Mouse (Mus musculus) spleen, postnatal 10 days (tissue): ENCODE results near the gene Actb.

Source experiments
- DNase-seq, 2 experiments: peaks; one replicate each; pipeline ENCODE4 v3.0.0; 2021 to 2022; ENCODE audit warnings: low spot score in 2 of 2

Gene Actb

GRCm38 (mm10) chr5:142922251-142922650, 15.7 kb upstream of the Actb start:
- no peak for DNase-seq

- DNase-seq: no peak
Measured at GRCm38 (mm10) chr5:142921074-142921459, 14.5 kb upstream of the Actb start.

GRCm38 (mm10) chr5:142920311-142921073, 13.9 kb upstream of the Actb start:
- DNase-seq: peak; percentile 84 to 92

- DNase-seq: no peak
Measured at GRCm38 (mm10) chr5:142917402-142917801, 10.8 kb upstream of the Actb start.

GRCm38 (mm10) chr5:142916593-142916992, 10.0 kb upstream of the Actb start:
- DNase-seq: no peak

- DNase-seq: no peak
Measured at GRCm38 (mm10) chr5:142915231-142915630, 8.7 kb upstream of the Actb start.

GRCm38 (mm10) chr5:142912739-142913138, 6.2 kb upstream of the Actb start:
- no peak for DNase-seq

GRCm38 (mm10) chr5:142912320-142912719, 5.8 kb upstream of the Actb start:
- no peak for DNase-seq

GRCm38 (mm10) chr5:142911629-142912028, 5.1 kb upstream of the Actb start:
- no peak for DNase-seq

GRCm38 (mm10) chr5:142909576-142910278, 3.2 kb upstream of the Actb start:
- peak in 1 of 2 experiments; percentile 49 for DNase-seq

GRCm38 (mm10) chr5:142908941-142909575, 2.5 kb upstream of the Actb start:
- peak; percentile 55 to 73 for DNase-seq

GRCm38 (mm10) chr5:142907803-142908559, 1.4 kb upstream of the Actb start:
- peak; percentile 71 to 77 for DNase-seq

- DNase-seq: peak; percentile 67 to 78
Measured at GRCm38 (mm10) chr5:142907048-142907802, 671 bp upstream of the Actb start.

GRCm38 (mm10) chr5:142905725-142906531, 626 bp downstream of the Actb start:
- DNase-seq: peak; percentile 99 to 100

GRCm38 (mm10) chr5:142905038-142905695, 1.4 kb downstream of the Actb start:
- DNase-seq: no peak

- no peak for DNase-seq
Measured at GRCm38 (mm10) chr5:142904208-142905037, 2.1 kb downstream of the Actb start.

GRCm38 (mm10) chr5:142903470-142904207, 2.9 kb downstream of the Actb start:
- DNase-seq: no peak
